Mouse (Mus musculus): ENCODE measurements around the gene Iglon5. TPM values are rescaled to one million over a fixed set of nuclear protein-coding genes. Genes with fewer than 3 reads are reported as not detected.
A peak's percentile ranks its signal among the peaks of the same experiment; 100 is the strongest.

The Iglon5 gene
- polyA plus RNA-seq (2014; fragmentation: Nextera tagmentation; extraction: Ambion mirVana), result 8.8 and 12.1 TPM in 2 replicates

GRCm38 (mm10) chr7:43489631-43490125 is at the start of gene Iglon5:
Iglon5 (minus strand) TSS chr7:43490075.
- Histone ChIP-seq H3K36me3 (ENCODE audit: control insufficient read depth, insufficient read depth, low read length) (no peaks in the 10 kb centered on the region), H3K9ac (replicated peaks; ENCODE audit: low read length) (peak within 1 kb of the TSS; percentile 96), H3K4me2 (ENCODE audit: low read length) (peak within 1 kb of the TSS; percentile 73), H3K27me3 (ENCODE audit: control insufficient read depth, insufficient read depth, low read length) (no peaks in the 10 kb centered on the region), H3K4me1 (ENCODE audit: control insufficient read depth, insufficient read depth, low read length) (peaks cover 20% of the 10 kb centered on the region), H3K4me3 (replicated peaks; ENCODE audit: low read depth, low read length) (peak within 1 kb of the TSS; percentile 74), H3K9me3 (ENCODE audit: control insufficient read depth, low read length) (no peaks in the 10 kb centered on the region), H3K27ac (replicated peaks; ENCODE audit: low read depth, low read length) (peak within 1 kb of the TSS; percentile 93)
- no peak for DNase-seq
- ATAC-seq (ENCODE audit: low FRiP score, low TSS enrichment), result peak; percentile 67
- WGBS, result under 1% methylated on average over 19 of the region's 41 CpGs

- H3K4me1 ChIP-seq (ENCODE audit: control insufficient read depth, insufficient read depth, low read length), result no peaks in the 10 kb centered on the region
- ATAC-seq (ENCODE audit: low FRiP score, low TSS enrichment), result no peak
These were observed 48.6 kb upstream of the Iglon5 start for GRCm38 (mm10) chr7:43538524-43538923.

GRCm38 (mm10) chr7:43532936-43533505 is 43.1 kb upstream of the Iglon5 start:
- H3K4me3 ChIP-seq (replicated peaks; ENCODE audit: low read depth, low read length), result no peak overlapping the region
- ATAC-seq (ENCODE audit: low FRiP score, low TSS enrichment) (no peak), DNase-seq (no peak)
- H3K4me2 ChIP-seq (ENCODE audit: low read length), result no peak overlapping the region
- no peaks in the 10 kb centered on the region for H3K4me1 ChIP-seq (ENCODE audit: control insufficient read depth, insufficient read depth, low read length)
- 90% methylated on average over 9 of the region's 9 CpGs for WGBS
- no peaks in the 10 kb centered on the region for H3K27me3 ChIP-seq (ENCODE audit: control insufficient read depth, insufficient read depth, low read length)
- no peak overlapping the region for H3K9ac ChIP-seq (replicated peaks; ENCODE audit: low read length)
- no peaks in the 10 kb centered on the region for H3K9me3 ChIP-seq (ENCODE audit: control insufficient read depth, low read length)
- no peaks in the 10 kb centered on the region for H3K36me3 ChIP-seq (ENCODE audit: control insufficient read depth, insufficient read depth, low read length)
- no peak overlapping the region for H3K27ac ChIP-seq (replicated peaks; ENCODE audit: low read depth, low read length)

More at GRCm38 (mm10) chr7:43538524-43538923, 48.6 kb upstream of the Iglon5 start:
- Histone ChIP-seq H3K27ac (replicated peaks; ENCODE audit: low read depth, low read length) (no peak overlapping the region), H3K9me3 (ENCODE audit: control insufficient read depth, low read length) (no peaks in the 10 kb centered on the region), H3K4me2 (ENCODE audit: low read length) (no peak overlapping the region), H3K27me3 (ENCODE audit: control insufficient read depth, insufficient read depth, low read length) (no peaks in the 10 kb centered on the region), H3K36me3 (ENCODE audit: control insufficient read depth, insufficient read depth, low read length) (no peaks in the 10 kb centered on the region), H3K9ac (replicated peaks; ENCODE audit: low read length) (no peak overlapping the region), H3K4me3 (replicated peaks; ENCODE audit: low read depth, low read length) (no peak overlapping the region)
- WGBS, result 71% methylated on average over 4 of the region's 4 CpGs
- DNase-seq, result no peak

GRCm38 (mm10) chr7:43530216-43530785 is 40.4 kb upstream of the Iglon5 start:
- ATAC-seq (ENCODE audit: low FRiP score, low TSS enrichment), result no peak
- 81% methylated on average over 8 of the region's 8 CpGs for WGBS

GRCm38 (mm10) chr7:43525313-43525712 is 35.4 kb upstream of the Iglon5 start:
- Histone ChIP-seq H3K4me2 (ENCODE audit: low read length) (no peak overlapping the region), H3K9ac (replicated peaks; ENCODE audit: low read length) (no peak overlapping the region), H3K4me3 (replicated peaks; ENCODE audit: low read depth, low read length) (no peak overlapping the region), H3K9me3 (ENCODE audit: control insufficient read depth, low read length) (no peaks in the 10 kb centered on the region), H3K27ac (replicated peaks; ENCODE audit: low read depth, low read length) (no peak overlapping the region), H3K4me1 (ENCODE audit: control insufficient read depth, insufficient read depth, low read length) (no peaks in the 10 kb centered on the region), H3K27me3 (ENCODE audit: control insufficient read depth, insufficient read depth, low read length) (no peaks in the 10 kb centered on the region), H3K36me3 (ENCODE audit: control insufficient read depth, insufficient read depth, low read length) (no peaks in the 10 kb centered on the region)
- 53% methylated on average over 3 of the region's 3 CpGs for WGBS
- ATAC-seq (ENCODE audit: low FRiP score, low TSS enrichment) (no peak), DNase-seq (no peak)

More at GRCm38 (mm10) chr7:43530216-43530785, 40.4 kb upstream of the Iglon5 start:
- DNase-seq, result no peak
- Histone ChIP-seq H3K9me3 (ENCODE audit: control insufficient read depth, low read length) (no peaks in the 10 kb centered on the region), H3K27me3 (ENCODE audit: control insufficient read depth, insufficient read depth, low read length) (no peaks in the 10 kb centered on the region), H3K4me2 (ENCODE audit: low read length) (no peak overlapping the region), H3K9ac (replicated peaks; ENCODE audit: low read length) (no peak overlapping the region), H3K4me3 (replicated peaks; ENCODE audit: low read depth, low read length) (no peak overlapping the region), H3K4me1 (ENCODE audit: control insufficient read depth, insufficient read depth, low read length) (no peaks in the 10 kb centered on the region), H3K36me3 (ENCODE audit: control insufficient read depth, insufficient read depth, low read length) (no peaks in the 10 kb centered on the region), H3K27ac (replicated peaks; ENCODE audit: low read depth, low read length) (no peak overlapping the region)

GRCm38 (mm10) chr7:43522776-43523175 is 32.9 kb upstream of the Iglon5 start:
- no peak overlapping the region for H3K9ac ChIP-seq (replicated peaks; ENCODE audit: low read length)
- H3K27ac ChIP-seq (replicated peaks; ENCODE audit: low read depth, low read length), result no peak overlapping the region
- ATAC-seq (ENCODE audit: low FRiP score, low TSS enrichment) (no peak), DNase-seq (no peak)
- no peaks in the 10 kb centered on the region for H3K27me3 ChIP-seq (ENCODE audit: control insufficient read depth, insufficient read depth, low read length)
- 87% methylated on average over 2 of the region's 2 CpGs for whole genome bisulfite sequencing
- H3K36me3 ChIP-seq (ENCODE audit: control insufficient read depth, insufficient read depth, low read length), result no peaks in the 10 kb centered on the region
- H3K4me1 ChIP-seq (ENCODE audit: control insufficient read depth, insufficient read depth, low read length), result no peaks in the 10 kb centered on the region
- no peaks in the 10 kb centered on the region for H3K9me3 ChIP-seq (ENCODE audit: control insufficient read depth, low read length)
- H3K4me3 ChIP-seq (replicated peaks; ENCODE audit: low read depth, low read length), result no peak overlapping the region
- no peak overlapping the region for H3K4me2 ChIP-seq (ENCODE audit: low read length)

- ATAC-seq (ENCODE audit: low FRiP score, low TSS enrichment) (no peak), DNase-seq (no peak)
- Histone ChIP-seq H3K36me3 (ENCODE audit: control insufficient read depth, insufficient read depth, low read length) (no peaks in the 10 kb centered on the region), H3K9me3 (ENCODE audit: control insufficient read depth, low read length) (no peaks in the 10 kb centered on the region), H3K4me1 (ENCODE audit: control insufficient read depth, insufficient read depth, low read length) (no peaks in the 10 kb centered on the region), H3K4me2 (ENCODE audit: low read length) (no peak overlapping the region), H3K27ac (replicated peaks; ENCODE audit: low read depth, low read length) (no peak overlapping the region), H3K27me3 (ENCODE audit: control insufficient read depth, insufficient read depth, low read length) (no peaks in the 10 kb centered on the region), H3K9ac (replicated peaks; ENCODE audit: low read length) (no peak overlapping the region), H3K4me3 (replicated peaks; ENCODE audit: low read depth, low read length) (no peak overlapping the region)
- WGBS, result 83% methylated on average over 15 of the region's 15 CpGs
These were observed 28.5 kb upstream of the Iglon5 start for GRCm38 (mm10) chr7:43518341-43518740.

- no peaks in the 10 kb centered on the region for H3K4me1 ChIP-seq (ENCODE audit: control insufficient read depth, insufficient read depth, low read length)
- no peaks in the 10 kb centered on the region for H3K9me3 ChIP-seq (ENCODE audit: control insufficient read depth, low read length)
- no peak overlapping the region for H3K4me3 ChIP-seq (replicated peaks; ENCODE audit: low read depth, low read length)
- no peaks in the 10 kb centered on the region for H3K27me3 ChIP-seq (ENCODE audit: control insufficient read depth, insufficient read depth, low read length)
- ATAC-seq (ENCODE audit: low FRiP score, low TSS enrichment), result no peak
- H3K27ac ChIP-seq (replicated peaks; ENCODE audit: low read depth, low read length), result no peak overlapping the region
- DNase-seq, result no peak
- H3K36me3 ChIP-seq (ENCODE audit: control insufficient read depth, insufficient read depth, low read length), result no peaks in the 10 kb centered on the region
- no peak overlapping the region for H3K4me2 ChIP-seq (ENCODE audit: low read length)
- no peak overlapping the region for H3K9ac ChIP-seq (replicated peaks; ENCODE audit: low read length)
- 88% methylated on average over 5 of the region's 5 CpGs for WGBS
These were observed 25.2 kb upstream of the Iglon5 start for GRCm38 (mm10) chr7:43515076-43515475.

GRCm38 (mm10) chr7:43512519-43512918 is 22.6 kb upstream of the Iglon5 start:
- ATAC-seq (ENCODE audit: low FRiP score, low TSS enrichment) (no peak), DNase-seq (no peak)
- Histone ChIP-seq H3K36me3 (ENCODE audit: control insufficient read depth, insufficient read depth, low read length) (no peaks in the 10 kb centered on the region), H3K9me3 (ENCODE audit: control insufficient read depth, low read length) (no peaks in the 10 kb centered on the region), H3K27me3 (ENCODE audit: control insufficient read depth, insufficient read depth, low read length) (no peaks in the 10 kb centered on the region), H3K4me3 (replicated peaks; ENCODE audit: low read depth, low read length) (no peak overlapping the region), H3K4me1 (ENCODE audit: control insufficient read depth, insufficient read depth, low read length) (no peaks in the 10 kb centered on the region), H3K9ac (replicated peaks; ENCODE audit: low read length) (no peak overlapping the region), H3K27ac (replicated peaks; ENCODE audit: low read depth, low read length) (no peak overlapping the region), H3K4me2 (ENCODE audit: low read length) (no peak overlapping the region)
- WGBS, result 88% methylated on average over 4 of the region's 4 CpGs

Measured in midbrain, embryonic 14.5 days (tissue).